Mouse (Mus musculus) 3134 (cell line): ENCODE data around the gene Stim2.

ENCODE experiments used
- DNase-seq: peaks from one replicate; pipeline ENCODE4 v3.0.0-alpha.2; 2011; ENCODE audit warnings: low spot score; ENCODE audit not compliant: insufficient read length; ENCODE audit errors: extremely low read depth

Gene Stim2

GRCm38 (mm10) chr5:53998146-53998742, at the start of gene Stim2:
Gene Stim2 (plus strand): TSS chr5:53998499.
- DNase-seq: peak; percentile 97

GRCm38 (mm10) chr5:53948606-53949266, 49.6 kb upstream of the Stim2 start:
- peak; percentile 86 for DNase-seq

- DNase-seq: no peak
Measured at GRCm38 (mm10) chr5:53950189-53950588, 48.1 kb upstream of the Stim2 start.

GRCm38 (mm10) chr5:53953216-53953615, 45.1 kb upstream of the Stim2 start:
- DNase-seq: peak; percentile 40

- DNase-seq: no peak
Measured at GRCm38 (mm10) chr5:53953797-53954196, 44.5 kb upstream of the Stim2 start.

- DNase-seq: no peak
Measured at GRCm38 (mm10) chr5:53955966-53956365, 42.3 kb upstream of the Stim2 start.

GRCm38 (mm10) chr5:53956396-53957314, 41.6 kb upstream of the Stim2 start:
- no peak for DNase-seq

GRCm38 (mm10) chr5:53957348-53957747, 41.0 kb upstream of the Stim2 start:
- no peak for DNase-seq

GRCm38 (mm10) chr5:53961229-53961628, 37.1 kb upstream of the Stim2 start:
- DNase-seq: no peak

- no peak for DNase-seq
Measured at GRCm38 (mm10) chr5:53961830-53962515, 36.3 kb upstream of the Stim2 start.

GRCm38 (mm10) chr5:53965656-53966055, 32.6 kb upstream of the Stim2 start:
- DNase-seq: no peak

GRCm38 (mm10) chr5:53967560-53967959, 30.7 kb upstream of the Stim2 start:
- DNase-seq: no peak

- DNase-seq: no peak
Measured at GRCm38 (mm10) chr5:53970178-53970577, 28.1 kb upstream of the Stim2 start.

GRCm38 (mm10) chr5:53971201-53971600, 27.1 kb upstream of the Stim2 start:
- peak; percentile 19 for DNase-seq

GRCm38 (mm10) chr5:53972905-53973304, 25.4 kb upstream of the Stim2 start:
- no peak for DNase-seq

- no peak for DNase-seq
Measured at GRCm38 (mm10) chr5:53976497-53976896, 21.8 kb upstream of the Stim2 start.

GRCm38 (mm10) chr5:53977060-53977459, 21.2 kb upstream of the Stim2 start:
- no peak for DNase-seq

GRCm38 (mm10) chr5:53983358-53983757, 14.9 kb upstream of the Stim2 start:
- DNase-seq: no peak

GRCm38 (mm10) chr5:53985632-53986031, 12.7 kb upstream of the Stim2 start:
- no peak for DNase-seq

GRCm38 (mm10) chr5:53987496-53987895, 10.8 kb upstream of the Stim2 start:
- DNase-seq: no peak

- no peak for DNase-seq
Measured at GRCm38 (mm10) chr5:53988053-53988452, 10.2 kb upstream of the Stim2 start.
